Mouse (Mus musculus): ENCODE measurements around the gene Topaz1. TPM values are rescaled to one million over a fixed set of nuclear protein-coding genes. Genes with fewer than 3 reads are reported as not detected.
"Not testable (repeated sequence)": the region's sequence is repeated elsewhere in the genome, so short reads cannot be mapped to it uniquely, and the experiment has no call there.

The Topaz1 gene
- total and polyA plus RNA-seq, 2 experiments from 2014 or later, result not detected

DNA sequence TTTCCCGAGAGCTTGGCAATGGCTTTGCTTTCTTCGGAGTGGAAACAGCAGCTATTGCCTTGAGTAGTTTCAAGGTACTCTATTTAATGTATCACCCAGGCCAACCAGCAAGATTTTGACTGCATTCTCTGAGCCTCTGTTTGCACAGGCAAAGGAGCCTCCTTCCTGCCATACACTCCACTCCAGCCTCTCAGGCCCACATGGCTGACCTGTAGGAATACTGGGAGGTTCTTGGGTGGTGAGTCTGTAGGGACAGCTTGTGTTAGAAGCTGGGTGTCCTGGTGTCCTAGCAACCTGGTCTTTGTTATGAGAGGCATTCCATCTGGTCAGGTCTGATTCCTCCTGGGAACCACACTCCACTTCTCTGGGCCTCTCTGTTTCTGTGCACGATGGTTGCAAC is 96.6 kb downstream of the Topaz1 start, which contains the start of gene Gm35549:
Gm35549 (minus strand) TSS at position 276 of the 400 bp plus-strand sequence.
- no peak within 1 kb of the TSS for H3K4me3 ChIP-seq (ENCODE audit: low read depth, low read length)
- H3K4me1 ChIP-seq (ENCODE audit: control insufficient read depth, insufficient read depth), result 0 out of 2 replicates have a peak, but pooled peaks cover 9% of the 10 kb centered on the region
- no peak within 1 kb of the TSS for H3K9ac ChIP-seq (replicated peaks; ENCODE audit: low read depth, low read length)
- TF ChIP-seq EP300 (IDR thresholded peaks at IDR 0.05; ENCODE audit: low read depth) (no peak), CTCF (IDR thresholded peaks at IDR 0.05; ENCODE audit: low read depth) (no peak)
- ATAC-seq (ENCODE audit: insufficient read depth, low read depth) (no peak), DNase-seq (ENCODE audit: low spot score) (no peak)
- H3K4me2 ChIP-seq (ENCODE audit: low read depth, low read length), result no peak within 1 kb of the TSS
- H3K9me3 ChIP-seq (replicated peaks; ENCODE audit: control insufficient read depth, low read length), result no peaks in the 10 kb centered on the region; the same call in 1 of the 2 replicates
- no peak within 1 kb of the TSS for H3K27ac ChIP-seq (ENCODE audit: low read depth)
- H3K36me3 ChIP-seq (replicated peaks; ENCODE audit: control insufficient read depth, insufficient read depth, low read length), result no peaks in the 10 kb centered on the region
- no peaks in the 10 kb centered on the region for H3K27me3 ChIP-seq (ENCODE audit: control insufficient read depth, insufficient read depth, low read length)
- 73% methylated on average over 3 of the region's 3 CpGs for WGBS

DNA sequence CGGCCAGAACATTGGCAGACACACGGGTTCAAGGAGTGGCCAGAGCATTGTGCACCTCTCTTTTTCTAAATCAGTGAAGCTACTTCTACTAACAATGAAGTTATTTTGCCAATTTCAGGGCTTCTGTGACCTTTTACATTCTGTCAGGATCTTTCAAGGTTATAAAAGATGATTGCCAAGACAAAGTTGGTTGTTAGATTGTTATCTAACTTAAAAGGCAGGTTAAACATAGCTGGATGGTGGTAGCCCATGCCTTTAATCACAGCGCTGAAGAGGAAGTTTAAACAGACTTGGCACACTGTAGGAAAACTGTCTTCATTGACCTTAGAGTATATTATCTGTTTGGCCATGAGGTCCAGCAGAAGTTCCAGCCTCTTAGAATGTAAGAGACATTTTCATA is 98.5 kb downstream of the Topaz1 start:
- no peak for TF ChIP-seq EP300 (IDR thresholded peaks at IDR 0.05; ENCODE audit: low read depth)
- TF ChIP-seq CTCF (IDR thresholded peaks at IDR 0.05; ENCODE audit: low read depth), result no peak
- no peak overlapping the region for H3K27ac ChIP-seq (ENCODE audit: low read depth)
- peaks cover 7% of the 10 kb centered on the region; the same call in 1 of the 2 replicates for H3K9me3 ChIP-seq (replicated peaks; ENCODE audit: control insufficient read depth, low read length)
- H3K9ac ChIP-seq (replicated peaks; ENCODE audit: low read depth, low read length), result no peak overlapping the region
- 0 out of 2 replicates have a peak, but pooled peaks cover 9% of the 10 kb centered on the region for H3K4me1 ChIP-seq (ENCODE audit: control insufficient read depth, insufficient read depth)
- H3K4me3 ChIP-seq (ENCODE audit: low read depth, low read length), result no peak overlapping the region
- H3K27me3 ChIP-seq (ENCODE audit: control insufficient read depth, insufficient read depth, low read length), result no peaks in the 10 kb centered on the region
- peaks cover 17% of the 10 kb centered on the region for H3K36me3 ChIP-seq (replicated peaks; ENCODE audit: control insufficient read depth, insufficient read depth, low read length)
- no peak for DNase-seq (ENCODE audit: low spot score)
- no peak for ATAC-seq (ENCODE audit: insufficient read depth, low read depth)
- no peak overlapping the region for H3K4me2 ChIP-seq (ENCODE audit: low read depth, low read length)
- 79% methylated on average over 3 of the region's 3 CpGs for WGBS

DNA sequence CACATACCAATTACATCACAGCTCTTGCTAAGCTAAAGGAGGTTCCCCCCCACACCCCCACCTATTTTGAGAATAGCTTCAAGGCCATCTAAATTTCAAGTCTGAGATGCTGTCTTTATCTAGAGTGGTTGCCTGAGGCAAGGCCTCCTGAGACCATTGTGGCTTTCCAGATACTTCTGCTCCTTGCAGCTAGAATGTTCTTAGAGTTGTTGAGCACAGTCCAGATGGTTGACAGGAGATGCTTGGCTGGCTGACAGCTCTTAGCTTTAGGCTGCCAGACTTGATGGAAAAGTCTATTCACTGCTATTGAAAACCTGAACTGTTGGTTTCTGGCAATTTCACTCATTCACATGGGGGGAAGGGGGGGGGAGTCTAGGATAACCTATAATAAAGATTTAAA is 99.0 kb downstream of the Topaz1 start:
- peak; percentile 64; the same call in 1 of the 2 replicates for ATAC-seq (ENCODE audit: insufficient read depth, low read depth)
- H3K9me3 ChIP-seq (replicated peaks; ENCODE audit: control insufficient read depth, low read length), result peaks cover 7% of the 10 kb centered on the region; the same call in 1 of the 2 replicates
- no peak overlapping the region for H3K9ac ChIP-seq (replicated peaks; ENCODE audit: low read depth, low read length)
- H3K27me3 ChIP-seq (ENCODE audit: control insufficient read depth, insufficient read depth, low read length), result no peaks in the 10 kb centered on the region
- no peak overlapping the region for H3K4me2 ChIP-seq (ENCODE audit: low read depth, low read length)
- 0 out of 2 replicates have a peak, but pooled peaks cover 9% of the 10 kb centered on the region for H3K4me1 ChIP-seq (ENCODE audit: control insufficient read depth, insufficient read depth)
- no peak for TF ChIP-seq EP300 (IDR thresholded peaks at IDR 0.05; ENCODE audit: low read depth)
- no peak for TF ChIP-seq CTCF (IDR thresholded peaks at IDR 0.05; ENCODE audit: low read depth)
- H3K27ac ChIP-seq (ENCODE audit: low read depth), result no peak overlapping the region
- DNase-seq (ENCODE audit: low spot score), result peak; percentile 14
- H3K36me3 ChIP-seq (replicated peaks; ENCODE audit: control insufficient read depth, insufficient read depth, low read length), result peaks cover 22% of the 10 kb centered on the region
- no peak overlapping the region for H3K4me3 ChIP-seq (ENCODE audit: low read depth, low read length)

DNA sequence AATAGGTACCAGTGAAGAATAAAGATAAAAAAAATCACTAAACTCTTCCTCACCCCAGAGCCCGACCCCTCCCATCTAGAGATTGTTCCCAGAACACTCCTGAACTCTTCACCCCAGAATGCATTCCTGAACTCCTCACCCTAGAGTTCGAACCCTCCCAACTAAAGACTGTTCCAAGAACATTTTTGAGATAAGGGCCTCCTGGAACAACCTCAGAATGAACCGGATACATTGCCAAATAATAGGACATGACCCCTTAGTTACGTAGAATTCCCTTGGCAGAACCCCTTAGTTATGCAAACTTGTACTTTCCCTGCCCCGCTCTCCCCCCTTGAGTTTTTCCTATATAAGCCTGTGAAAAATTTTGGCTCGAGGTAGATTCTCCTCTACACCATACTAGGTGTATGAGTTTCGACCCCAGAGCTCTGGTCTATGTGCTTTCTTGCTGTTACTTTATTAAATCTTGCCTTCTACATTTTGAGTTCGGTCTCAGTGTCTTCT is 100.7 kb downstream of the Topaz1 start:
- H3K9me3 ChIP-seq (replicated peaks; ENCODE audit: control insufficient read depth, low read length); H3K4me2 ChIP-seq (ENCODE audit: low read depth, low read length); H3K4me1 ChIP-seq (ENCODE audit: control insufficient read depth, insufficient read depth); H3K27ac ChIP-seq (ENCODE audit: low read depth); H3K4me3 ChIP-seq (ENCODE audit: low read depth, low read length); DNase-seq (ENCODE audit: low spot score); H3K27me3 ChIP-seq (ENCODE audit: control insufficient read depth, insufficient read depth, low read length); ATAC-seq (ENCODE audit: insufficient read depth, low read depth); H3K9ac ChIP-seq (replicated peaks; ENCODE audit: low read depth, low read length): not testable (repeated sequence)
- 54% methylated on average over 7 of the region's 8 CpGs for WGBS
- peaks cover 39% of the 10 kb centered on the region for H3K36me3 ChIP-seq (replicated peaks; ENCODE audit: control insufficient read depth, insufficient read depth, low read length)

Other genes with a start within 250 kb of the Topaz1 start
- gene Tcaim, start 58.2 kb downstream of the Topaz1 start, total RNA-seq (2014; rRNA removed; ENCODE audit: low replicate concordance), result 4.0 and 6.5 TPM in 2 replicates
- gene Tcaim, start 58.2 kb downstream of the Topaz1 start, polyA plus RNA-seq (2015; fragmentation: Nextera tagmentation; extraction: Ambion mirVana), result 9.8 and 10.0 TPM in 2 replicates
- gene Gm35549, start 96.7 kb downstream of the Topaz1 start, total RNA-seq (2014; rRNA removed; ENCODE audit: low replicate concordance), result not detected in 2 replicates
- 0.20 TPM in 1 of 2 replicates, not detected in the other for gene Gm35549, start 96.7 kb downstream of the Topaz1 start, polyA plus RNA-seq (2015; fragmentation: Nextera tagmentation; extraction: Ambion mirVana)
- gene Zfp445, start 118.7 kb downstream of the Topaz1 start, total RNA-seq (2014; rRNA removed; ENCODE audit: low replicate concordance), result 51.3 and 72.3 TPM in 2 replicates
- gene Zfp445, start 118.7 kb downstream of the Topaz1 start, polyA plus RNA-seq (2015; fragmentation: Nextera tagmentation; extraction: Ambion mirVana), result 19.0 and 24.6 TPM in 2 replicates
- gene Zkscan7, start 138.3 kb downstream of the Topaz1 start, total RNA-seq (2014; rRNA removed; ENCODE audit: low replicate concordance), result 3.9 and 5.4 TPM in 2 replicates
- gene Zkscan7, start 138.3 kb downstream of the Topaz1 start, polyA plus RNA-seq (2015; fragmentation: Nextera tagmentation; extraction: Ambion mirVana), result 1.4 and 1.5 TPM in 2 replicates
- 2.2 and 6.9 TPM in 2 replicates for gene Zfp105, start 175.7 kb downstream of the Topaz1 start, total RNA-seq (2014; rRNA removed; ENCODE audit: low replicate concordance)
- 7.2 and 7.8 TPM in 2 replicates for gene Zfp105, start 175.7 kb downstream of the Topaz1 start, polyA plus RNA-seq (2015; fragmentation: Nextera tagmentation; extraction: Ambion mirVana)
- 0.84 and 13.5 TPM in 2 replicates for gene 1110059G10Rik, start 203.7 kb downstream of the Topaz1 start, total RNA-seq (2014; rRNA removed; ENCODE audit: low replicate concordance)
- gene 1110059G10Rik, start 203.7 kb downstream of the Topaz1 start, polyA plus RNA-seq (2015; fragmentation: Nextera tagmentation; extraction: Ambion mirVana), result 27.1 and 31.1 TPM in 2 replicates
- gene Kif15, start 203.7 kb downstream of the Topaz1 start, total RNA-seq (2014; rRNA removed; ENCODE audit: low replicate concordance), result 18.3 and 38.2 TPM in 2 replicates
- gene Kif15, start 203.7 kb downstream of the Topaz1 start, polyA plus RNA-seq (2015; fragmentation: Nextera tagmentation; extraction: Ambion mirVana), result 5.3 and 6.1 TPM in 2 replicates